Mouse (Mus musculus): Measurements from ENCODE around the gene Dnajb13.

The Dnajb13 gene

GRCm38 (mm10) chr7:100514573-100514972 lies at the start of gene Dnajb13:
Gene Dnajb13, minus strand, starts transcription at chr7:100514960.
- DNase-seq (ENCODE audit: low spot score in 2 of 2), result no peak

- DNase-seq (ENCODE audit: low spot score in 2 of 2), result no peak
Observed at GRCm38 (mm10) chr7:100561861-100562587, 47.3 kb upstream of the Dnajb13 start.

GRCm38 (mm10) chr7:100559331-100559730 lies 44.6 kb upstream of the Dnajb13 start:
- no peak for DNase-seq (ENCODE audit: low spot score in 2 of 2)

GRCm38 (mm10) chr7:100557241-100557640 lies 42.5 kb upstream of the Dnajb13 start:
- DNase-seq (ENCODE audit: low spot score in 2 of 2), result no peak

- DNase-seq (ENCODE audit: low spot score in 2 of 2), result peak in 1 of 2 experiments; percentile 33
Observed at GRCm38 (mm10) chr7:100555431-100555951, 40.7 kb upstream of the Dnajb13 start.

GRCm38 (mm10) chr7:100554939-100555338 lies 40.2 kb upstream of the Dnajb13 start:
- DNase-seq (ENCODE audit: low spot score in 2 of 2), result no peak

- DNase-seq (ENCODE audit: low spot score in 2 of 2), result no peak
Observed at GRCm38 (mm10) chr7:100550338-100551007, 35.7 kb upstream of the Dnajb13 start.

GRCm38 (mm10) chr7:100549796-100550195 lies 35.0 kb upstream of the Dnajb13 start:
- no peak for DNase-seq (ENCODE audit: low spot score in 2 of 2)

GRCm38 (mm10) chr7:100547631-100548030 lies 32.9 kb upstream of the Dnajb13 start:
- no peak for DNase-seq (ENCODE audit: low spot score in 2 of 2)

GRCm38 (mm10) chr7:100544437-100544836 lies 29.7 kb upstream of the Dnajb13 start:
- no peak for DNase-seq (ENCODE audit: low spot score in 2 of 2)

- no peak for DNase-seq (ENCODE audit: low spot score in 2 of 2)
Observed at GRCm38 (mm10) chr7:100539516-100539915, 24.8 kb upstream of the Dnajb13 start.

- no peak for DNase-seq (ENCODE audit: low spot score in 2 of 2)
Observed at GRCm38 (mm10) chr7:100537519-100537902, 22.8 kb upstream of the Dnajb13 start.

GRCm38 (mm10) chr7:100536804-100537518 lies 22.2 kb upstream of the Dnajb13 start, which contains the start of gene Coa4:
Gene Coa4, plus strand, starts transcription at chr7:100537071.
- peak; percentile 53 to 79 for DNase-seq (ENCODE audit: low spot score in 2 of 2)

GRCm38 (mm10) chr7:100535831-100536230 lies 21.1 kb upstream of the Dnajb13 start:
- no peak for DNase-seq (ENCODE audit: low spot score in 2 of 2)

- DNase-seq (ENCODE audit: low spot score in 2 of 2), result no peak
Observed at GRCm38 (mm10) chr7:100534216-100534615, 19.5 kb upstream of the Dnajb13 start.

- DNase-seq (ENCODE audit: low spot score in 2 of 2), result no peak
Observed at GRCm38 (mm10) chr7:100533503-100533902, 18.7 kb upstream of the Dnajb13 start.

GRCm38 (mm10) chr7:100530766-100531165 lies 16.0 kb upstream of the Dnajb13 start:
- no peak for DNase-seq (ENCODE audit: low spot score in 2 of 2)

GRCm38 (mm10) chr7:100524669-100525068 lies 9.9 kb upstream of the Dnajb13 start:
- DNase-seq (ENCODE audit: low spot score in 2 of 2), result no peak

GRCm38 (mm10) chr7:100522222-100522621 lies 7.5 kb upstream of the Dnajb13 start:
- no peak for DNase-seq (ENCODE audit: low spot score in 2 of 2)

- peak; percentile 86 to 91 for DNase-seq (ENCODE audit: low spot score in 2 of 2)
Observed at GRCm38 (mm10) chr7:100520663-100521285, 6.0 kb upstream of the Dnajb13 start.

GRCm38 (mm10) chr7:100520204-100520603 lies 5.4 kb upstream of the Dnajb13 start:
- no peak for DNase-seq (ENCODE audit: low spot score in 2 of 2)

- no peak for DNase-seq (ENCODE audit: low spot score in 2 of 2)
Observed at GRCm38 (mm10) chr7:100511602-100512001, 3.2 kb downstream of the Dnajb13 start.

Measured in cerebellum, postnatal 4 days (tissue).